Mouse (Mus musculus): ENCODE measurements around the gene S100a6.

DNA sequence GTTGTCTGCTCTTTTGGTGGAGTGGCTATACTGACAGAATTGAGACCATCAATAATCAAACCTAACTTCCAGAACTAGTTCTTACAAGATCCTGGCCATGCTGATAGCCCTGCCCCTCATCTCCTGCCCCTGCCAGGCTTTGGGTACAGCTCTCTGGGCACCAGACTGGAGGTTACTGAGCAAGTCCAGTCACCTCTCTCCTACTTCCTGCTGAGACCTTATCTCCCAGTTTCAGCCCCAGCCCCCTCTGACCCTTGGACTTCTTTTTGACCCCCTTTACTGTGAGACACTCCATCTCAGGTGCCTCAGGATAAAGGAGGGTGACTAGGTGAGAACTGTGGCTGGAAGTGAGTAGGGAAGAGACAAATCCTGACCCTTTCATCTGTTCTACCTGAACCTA, 3.6 kb upstream of the S100a6 start:
- TF ChIP-seq EP300 (optimal IDR thresholded peaks at IDR 0.05) (no peak), CTCF (IDR thresholded peaks at IDR 0.05; ENCODE audit: low read depth) (no peak)

All from stomach, postnatal 0 days (tissue).